Mouse (Mus musculus) c-Kit-positive CD71-negative TER-119-negative erythroid progenitor cells, embryonic 14.5 days (primary cell): ENCODE results near the gene Vps8.

Experiments
- DNase-seq: peaks from one replicate; pipeline ENCODE4 v3.0.0-alpha.2; 2013; ENCODE audit warnings: low read depth

Gene Vps8

DNA sequence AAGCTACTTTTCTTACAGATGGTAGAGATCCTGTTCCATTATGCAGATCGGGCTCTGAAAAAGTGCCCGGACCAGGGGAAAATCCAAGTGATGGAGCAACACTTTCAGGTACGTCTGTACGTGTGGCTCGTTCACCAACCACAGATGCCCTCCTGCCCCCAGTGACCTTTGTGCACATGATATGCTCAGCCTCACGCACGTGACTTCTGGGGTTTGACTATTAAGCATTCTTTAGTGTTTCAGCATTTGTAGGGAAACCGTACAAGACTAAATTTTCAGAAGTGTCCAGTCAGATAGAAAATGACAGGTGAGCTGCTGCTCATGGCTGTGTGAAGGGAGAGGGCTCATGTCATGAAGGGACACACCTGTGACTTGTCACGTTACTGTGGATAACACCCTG is 55.5 kb downstream of the Vps8 start:
- no peak for DNase-seq

DNA sequence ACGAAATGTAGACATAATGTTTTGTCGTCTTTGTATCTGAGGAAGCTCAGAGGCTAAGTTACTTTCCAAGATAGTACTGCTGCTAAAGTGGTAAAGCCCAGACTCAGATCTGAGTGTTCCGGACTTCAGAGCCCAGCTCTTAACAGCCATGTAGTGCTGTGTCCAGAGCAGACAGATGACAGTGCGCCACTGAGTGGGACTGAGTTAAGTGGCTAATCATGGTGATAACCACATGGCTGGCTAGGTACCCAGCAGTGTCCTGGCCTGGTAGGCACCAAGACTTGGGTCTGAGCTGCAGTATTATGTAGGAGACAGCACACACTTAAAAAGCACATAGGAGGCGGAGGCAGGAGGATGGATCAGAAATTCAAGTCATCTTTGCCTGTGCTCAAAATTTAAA is 60.9 kb downstream of the Vps8 start:
- no peak for DNase-seq

GRCm38 (mm10) chr16:21485716-21486115 is 62.8 kb downstream of the Vps8 start:
- no peak for DNase-seq

DNA sequence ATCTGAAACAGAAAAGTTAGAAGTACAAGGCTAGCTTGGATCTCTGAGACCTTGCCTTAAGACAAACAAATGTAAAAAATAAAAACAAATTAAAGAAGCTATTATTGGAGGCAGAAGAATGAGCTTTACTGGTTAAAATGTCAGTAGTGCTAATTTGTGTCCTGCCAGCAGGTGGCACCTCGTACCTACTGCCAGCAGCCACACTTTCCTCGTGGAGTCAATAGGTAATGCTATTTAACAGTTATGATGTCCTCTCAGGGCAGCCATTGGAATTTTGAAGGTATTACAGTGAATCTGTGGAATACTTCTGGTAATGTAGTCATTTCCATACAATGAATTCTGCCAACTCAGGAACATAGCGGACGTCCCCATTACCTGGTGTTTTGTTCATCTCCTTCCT is 65.5 kb downstream of the Vps8 start:
- peak; percentile 24 for DNase-seq

- DNase-seq, result no peak
Observed at GRCm38 (mm10) chr16:21492346-21492745, 69.4 kb downstream of the Vps8 start.

- DNase-seq, result no peak
Observed at GRCm38 (mm10) chr16:21492894-21493293, 70.0 kb downstream of the Vps8 start.

DNA sequence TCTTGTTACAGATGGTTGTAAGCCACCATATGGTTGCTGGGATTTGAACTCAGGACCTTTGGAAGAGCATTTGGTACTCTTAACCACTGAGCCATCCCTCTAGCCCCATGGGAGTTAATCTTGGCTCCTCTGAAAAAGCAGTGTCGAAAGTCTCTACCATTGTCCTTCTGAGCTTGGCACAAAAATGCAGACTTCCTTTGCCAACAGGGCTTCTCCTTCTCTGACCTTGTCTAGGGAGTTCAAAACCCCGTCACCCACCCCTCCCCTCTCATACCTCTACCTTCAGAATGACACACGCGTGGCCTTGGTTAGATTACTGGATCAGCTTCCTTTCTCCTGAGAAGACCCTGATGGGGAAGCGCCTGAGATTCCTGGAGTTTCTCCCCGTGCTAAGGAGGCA is 71.8 kb downstream of the Vps8 start:
- no peak for DNase-seq

- no peak for DNase-seq
Observed at GRCm38 (mm10) chr16:21496799-21497198, 73.9 kb downstream of the Vps8 start.

DNA sequence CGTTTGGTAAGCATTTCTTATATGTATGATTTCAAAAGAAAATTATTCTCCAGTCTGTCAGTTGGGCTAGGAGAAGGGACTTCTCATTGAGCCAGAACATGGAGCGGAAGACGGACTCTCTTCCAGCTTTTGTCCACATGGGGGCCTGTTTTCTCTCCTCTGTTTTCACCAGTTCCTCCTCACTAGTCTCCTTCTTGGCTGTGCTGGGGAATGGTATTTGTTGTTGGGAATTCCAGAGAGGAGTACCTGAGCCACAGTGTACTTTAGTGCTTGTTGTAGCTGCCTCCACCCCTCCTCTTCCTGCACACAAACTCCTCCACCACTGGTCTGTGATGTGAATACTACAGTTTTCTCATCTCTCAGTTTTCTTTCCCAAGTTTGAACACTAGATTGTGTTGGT is 74.7 kb downstream of the Vps8 start:
- no peak for DNase-seq

DNA sequence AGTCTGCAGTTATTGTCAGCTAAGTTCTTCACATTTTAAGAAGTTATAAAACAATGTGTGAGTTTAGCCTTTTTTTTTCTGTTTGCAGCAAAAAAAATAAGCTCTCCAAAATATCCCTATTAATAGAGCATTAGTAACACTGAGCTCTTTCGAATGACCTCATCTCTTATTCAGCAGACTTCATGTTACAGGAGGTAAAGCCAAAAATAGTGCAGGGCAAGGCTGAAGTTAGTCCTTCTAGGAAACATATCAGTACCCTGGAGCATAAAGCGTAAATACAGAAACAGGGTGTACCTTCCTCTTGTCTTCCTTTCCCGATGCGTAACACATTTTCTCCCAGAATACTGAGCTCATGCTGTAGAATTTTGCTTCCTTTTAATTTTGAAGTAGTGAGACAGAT is 76.1 kb downstream of the Vps8 start:
- DNase-seq, result no peak

DNA sequence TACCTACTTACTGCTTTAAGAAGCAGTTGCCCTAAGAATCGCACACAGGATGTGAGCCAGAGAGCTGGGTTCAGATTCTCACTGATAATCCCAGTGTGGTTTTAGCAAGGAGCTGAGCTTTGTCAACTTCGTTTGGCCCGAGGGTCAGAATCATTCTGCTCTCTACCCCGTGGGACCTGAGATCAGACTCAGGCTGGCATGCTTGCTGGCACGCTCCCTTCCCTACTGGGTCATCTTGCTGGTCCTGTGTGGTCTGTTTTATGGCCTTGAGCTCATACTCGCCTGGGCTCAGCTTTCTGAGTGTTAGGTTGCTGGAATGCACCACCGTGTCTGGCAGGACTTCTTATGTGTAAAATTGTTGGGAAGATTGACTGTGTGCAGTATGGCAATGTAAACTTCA is 76.7 kb downstream of the Vps8 start:
- no peak for DNase-seq

DNA sequence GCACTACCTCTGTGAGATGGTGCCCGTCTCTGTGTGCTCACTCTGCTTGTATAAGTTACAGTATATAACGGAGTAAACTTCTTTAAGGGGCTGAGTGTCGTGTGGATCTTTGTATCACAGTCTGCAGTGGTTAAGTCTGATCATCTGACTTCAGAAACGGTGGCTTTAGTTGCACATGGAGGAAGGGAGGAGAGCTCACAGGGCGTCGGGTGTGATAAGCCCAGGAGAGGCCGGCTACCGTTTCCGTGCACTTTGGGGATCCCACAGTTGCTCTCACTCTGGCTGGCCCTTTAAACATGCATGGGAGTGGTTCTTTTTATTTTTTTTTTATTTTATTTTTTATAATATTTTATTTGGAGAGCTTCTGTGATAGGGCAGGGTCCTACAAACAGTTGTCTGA is 95.9 kb downstream of the Vps8 start:
- no peak for DNase-seq

GRCm38 (mm10) chr16:21519785-21520184 is 96.9 kb downstream of the Vps8 start:
- no peak for DNase-seq

- no peak for DNase-seq
Observed at GRCm38 (mm10) chr16:21523738-21524137, 100.8 kb downstream of the Vps8 start.

- no peak for DNase-seq
Observed at GRCm38 (mm10) chr16:21525376-21525775, 102.5 kb downstream of the Vps8 start.

DNA sequence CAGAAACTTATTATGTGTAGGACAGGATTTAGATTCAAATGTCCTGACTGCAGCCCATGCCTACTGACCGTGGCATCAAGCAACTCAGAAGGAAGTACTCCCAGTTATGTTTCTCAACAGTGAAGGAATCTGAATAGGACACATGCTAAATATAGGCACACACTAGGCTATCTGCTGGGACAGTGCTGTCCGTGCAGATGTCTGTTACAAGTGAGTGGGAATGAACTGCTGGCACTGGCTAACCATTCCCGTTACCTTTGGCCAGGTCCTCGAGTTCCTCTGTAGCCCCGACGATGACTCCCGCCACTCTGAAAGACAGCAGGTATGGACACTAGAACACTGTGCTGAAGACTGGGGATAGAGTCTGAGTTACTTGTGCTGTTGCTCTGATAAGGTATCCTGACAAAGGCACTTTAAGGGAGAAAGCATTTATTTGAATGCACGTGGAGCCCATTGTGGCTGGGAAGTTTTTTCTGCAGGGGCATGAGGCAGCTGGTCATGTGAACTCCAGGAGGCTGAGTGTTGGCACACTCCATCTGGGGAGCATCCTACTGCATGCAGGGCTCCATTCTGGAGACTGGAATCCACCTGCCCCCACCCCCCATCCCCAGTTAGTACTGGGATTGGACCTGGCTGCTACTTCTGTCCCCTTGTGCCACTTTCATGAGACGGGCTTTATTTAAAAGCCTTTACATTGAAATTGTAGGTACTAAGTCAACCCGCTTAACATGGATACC is 104.5 kb downstream of the Vps8 start:
- DNase-seq, result no peak

- no peak for DNase-seq
Observed at GRCm38 (mm10) chr16:21533503-21533902, 110.6 kb downstream of the Vps8 start.

DNA sequence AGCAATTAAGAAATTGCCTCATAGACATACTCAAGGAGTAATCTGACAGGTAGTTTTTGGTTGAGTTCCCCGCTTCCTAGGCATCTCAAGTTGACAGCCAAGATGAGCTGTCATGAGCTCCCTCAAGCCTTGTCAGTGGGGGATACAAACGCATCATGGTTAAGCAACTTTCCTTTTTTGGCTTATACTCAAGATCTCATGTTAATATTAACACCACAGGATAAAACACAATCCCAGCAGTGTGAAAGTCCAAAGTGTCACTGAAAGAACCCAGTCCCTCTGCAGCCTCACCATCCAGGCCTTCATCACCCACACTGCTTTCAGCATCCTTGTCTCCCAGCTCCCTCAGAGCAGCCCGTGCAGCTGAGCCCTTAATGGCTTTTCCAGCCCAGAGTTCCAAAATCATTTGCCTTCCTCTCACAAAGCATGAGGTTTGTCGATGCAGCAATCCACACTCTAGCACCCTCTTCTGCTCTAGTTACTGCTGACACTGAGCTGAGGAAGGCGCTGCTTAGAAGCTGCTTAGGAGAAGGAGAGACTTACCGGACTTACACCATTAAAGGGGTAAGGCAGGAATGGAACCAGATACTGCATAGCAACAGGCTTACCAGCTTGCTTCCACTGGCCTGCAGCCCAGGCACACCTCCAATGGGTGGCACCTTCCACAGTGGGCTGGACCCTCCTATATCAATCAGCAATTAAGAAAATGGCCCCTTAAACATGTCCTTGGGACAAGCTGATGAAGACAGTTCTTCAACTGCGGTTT is 113.5 kb downstream of the Vps8 start:
- DNase-seq, result no peak

DNA sequence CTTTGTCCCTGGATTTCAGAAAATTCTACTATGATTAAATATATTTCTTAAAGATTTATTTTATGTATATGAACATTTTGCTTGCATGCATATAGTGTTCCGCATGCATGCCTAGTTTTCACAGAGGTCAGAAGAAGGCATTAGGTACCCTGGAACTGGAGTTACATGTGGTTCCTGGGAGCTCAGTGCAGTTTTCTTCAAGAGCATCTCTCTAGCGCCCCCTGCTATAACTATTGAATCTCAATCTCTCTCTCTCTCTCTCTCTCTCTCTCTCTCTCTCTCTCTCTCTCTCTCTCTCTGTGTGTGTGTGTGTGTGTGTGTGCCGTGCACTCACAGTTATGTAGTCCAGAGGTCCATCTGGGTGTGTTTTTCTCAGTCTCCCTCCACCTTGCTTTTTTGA is 114.4 kb downstream of the Vps8 start:
- no peak for DNase-seq

GRCm38 (mm10) chr16:21538889-21539288 is 116.0 kb downstream of the Vps8 start:
- DNase-seq, result no peak

- no peak for DNase-seq
Observed at GRCm38 (mm10) chr16:21542559-21542958, 119.6 kb downstream of the Vps8 start.

DNA sequence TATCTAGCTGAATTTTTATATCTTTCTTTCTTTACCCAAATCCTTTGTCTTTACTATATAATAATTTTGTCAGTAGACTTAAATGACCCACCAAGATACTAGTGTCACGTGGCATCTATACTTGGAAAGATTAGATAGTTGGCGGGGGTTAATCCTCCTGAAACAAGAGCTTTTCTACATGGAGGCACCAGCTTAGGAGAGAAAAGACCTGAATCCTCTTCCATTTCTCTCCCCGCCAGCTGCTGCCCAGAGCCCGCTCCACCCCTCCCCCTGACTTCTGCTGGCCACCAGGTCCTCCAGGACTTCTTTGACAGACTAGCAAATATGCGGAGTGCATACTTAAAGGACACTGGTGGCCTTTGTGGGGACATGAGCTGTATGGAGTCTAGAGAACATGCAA is 124.5 kb downstream of the Vps8 start:
- no peak for DNase-seq

DNA sequence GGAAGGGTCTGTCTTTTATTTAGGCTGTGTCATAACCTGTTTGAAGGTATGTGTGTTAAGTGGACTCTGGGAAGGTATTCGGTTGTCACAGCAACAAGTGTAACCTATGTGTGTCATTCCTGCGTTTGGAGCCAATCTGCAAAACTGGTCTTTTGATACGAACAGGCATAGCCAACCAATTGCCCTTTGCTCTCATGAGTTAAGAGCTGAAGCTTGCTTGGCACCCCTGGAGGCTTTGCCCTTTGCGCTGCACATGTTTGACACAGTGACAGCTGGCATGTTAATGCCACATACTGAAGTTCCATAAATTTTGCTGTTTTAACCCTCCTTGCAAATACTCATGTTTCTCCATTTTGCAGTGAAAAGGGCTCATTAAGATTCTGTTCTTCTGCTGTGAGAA is 126.8 kb downstream of the Vps8 start:
- DNase-seq, result no peak

DNA sequence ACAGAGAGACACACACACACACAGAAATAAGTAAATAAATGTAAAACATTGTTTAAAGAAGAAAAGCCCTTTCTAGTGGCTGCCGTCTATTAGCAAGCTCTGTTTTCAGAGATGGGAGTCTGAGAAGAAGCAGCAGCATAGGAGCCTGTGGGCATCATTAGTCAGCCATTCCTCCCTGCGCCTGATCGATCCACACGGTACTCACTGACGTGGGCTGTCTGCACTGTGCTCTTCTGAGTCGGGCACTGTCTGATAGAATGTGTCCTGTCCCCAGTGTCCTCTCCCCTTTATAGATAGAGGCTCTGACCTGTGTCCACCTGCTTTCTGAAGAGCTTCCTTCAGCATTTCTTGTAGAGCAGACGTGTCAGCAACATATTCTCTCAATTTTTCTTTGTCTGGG is 127.5 kb downstream of the Vps8 start:
- DNase-seq, result no peak
